Mouse (Mus musculus): ENCODE measurements around the gene Prcd. TPM values are rescaled to one million over a fixed set of nuclear protein-coding genes. Genes with fewer than 3 reads are reported as not detected.

Prcd gene
- polyA plus RNA-seq, 1 experiment from 2014 or later: 3.4 TPM

DNA sequence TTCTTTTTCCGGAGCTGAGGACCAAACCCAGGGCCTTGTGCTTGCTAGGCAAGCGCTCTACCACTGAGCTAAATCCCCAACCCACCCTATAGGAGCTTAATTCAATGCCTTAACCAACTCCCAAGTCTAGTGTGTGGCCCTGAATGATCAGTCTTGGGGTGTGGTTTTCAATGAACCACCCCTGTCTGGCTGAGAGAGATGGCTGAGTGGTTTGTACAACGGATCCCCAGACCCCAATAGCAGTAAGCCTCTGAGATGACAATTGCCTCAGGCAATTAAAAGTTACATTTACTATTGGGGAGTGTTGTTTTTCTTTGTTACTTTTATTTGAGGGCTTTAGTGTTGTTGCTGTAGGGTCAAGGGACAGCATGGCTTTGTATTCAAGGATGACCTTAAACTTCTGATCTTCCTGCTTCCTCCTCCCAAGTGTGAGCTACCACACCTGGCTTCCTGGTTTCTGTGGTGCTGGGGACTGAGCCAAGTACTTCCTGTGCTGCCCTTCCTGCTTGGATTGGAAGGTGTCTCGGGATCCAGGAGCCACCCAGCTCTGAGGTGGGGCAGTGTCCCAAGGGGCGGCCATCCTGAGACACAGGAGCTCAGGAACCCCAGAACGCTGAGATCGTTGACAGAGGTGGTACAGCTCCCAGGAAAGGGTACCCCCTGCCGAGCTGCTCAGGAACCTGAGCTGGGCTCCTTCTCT lies 51.2 kb downstream of the Prcd start:
- Histone ChIP-seq H3K9me3 (replicated peaks) (no peaks in the 10 kb centered on the region), H3K4me2 (no peak overlapping the region), H3K27me3 (replicated peaks) (no peaks in the 10 kb centered on the region), H3K4me1 (no peaks in the 10 kb centered on the region), H3K27ac (replicated peaks) (no peak overlapping the region), H3K9ac (replicated peaks) (no peak overlapping the region), H3K36me3 (no peaks in the 10 kb centered on the region), H3K4me3 (replicated peaks) (no peak overlapping the region)
- WGBS: 89% methylated on average over 8 of the region's 8 CpGs
- ATAC-seq (ENCODE audit: low FRiP score): no peak

DNA sequence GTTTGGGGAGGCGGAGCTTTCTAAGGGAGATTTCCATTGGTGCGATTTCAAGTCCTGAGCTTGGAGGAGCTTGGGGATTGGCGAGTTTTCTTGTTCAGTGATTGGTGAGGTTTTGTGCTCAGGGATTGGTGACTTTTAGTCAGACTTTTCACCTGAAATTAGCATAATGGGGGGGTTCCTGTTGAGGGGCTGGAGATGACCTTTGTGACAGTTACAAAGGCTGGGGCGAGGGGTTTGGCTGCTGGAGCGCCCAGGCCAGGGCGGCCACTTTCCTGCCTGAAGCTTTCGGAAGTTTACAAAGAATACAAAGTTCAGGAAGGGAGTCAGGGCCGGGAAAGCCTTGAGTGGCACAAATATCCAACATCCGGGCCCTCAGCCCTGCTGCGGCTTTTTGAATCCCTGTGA lies 51.9 kb downstream of the Prcd start:
- Histone ChIP-seq H3K9ac (replicated peaks) (no peak overlapping the region), H3K27me3 (replicated peaks) (no peaks in the 10 kb centered on the region), H3K36me3 (no peaks in the 10 kb centered on the region), H3K4me1 (no peaks in the 10 kb centered on the region), H3K9me3 (replicated peaks) (no peaks in the 10 kb centered on the region), H3K4me2 (no peak overlapping the region), H3K4me3 (replicated peaks) (no peak overlapping the region), H3K27ac (replicated peaks) (no peak overlapping the region)
- WGBS: 94% methylated on average over 10 of the region's 10 CpGs
- no peak for ATAC-seq (ENCODE audit: low FRiP score)

DNA sequence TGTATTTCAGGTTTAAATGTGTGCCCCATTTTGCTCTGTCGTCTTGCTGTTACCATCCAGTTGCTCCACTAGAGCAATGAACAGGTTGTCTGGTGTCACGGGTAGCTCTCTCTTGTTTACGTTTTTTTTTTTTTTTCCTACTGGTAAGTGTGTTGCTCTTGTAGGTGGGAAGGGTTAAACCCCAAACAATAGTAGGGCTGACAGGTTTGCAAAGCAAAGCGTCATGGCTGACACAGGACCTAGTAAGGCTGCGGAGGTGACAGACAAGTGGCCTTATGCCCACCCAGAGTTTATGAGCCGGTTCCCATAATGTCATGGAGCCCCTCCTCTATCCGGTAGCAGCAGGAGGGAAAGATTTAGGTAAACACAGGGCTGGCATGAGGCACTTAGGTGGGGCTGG lies 53.0 kb downstream of the Prcd start:
- no peaks in the 10 kb centered on the region for H3K9me3 ChIP-seq (replicated peaks)
- H3K4me2 ChIP-seq: no peak overlapping the region
- no peaks in the 10 kb centered on the region for H3K27me3 ChIP-seq (replicated peaks)
- WGBS: 69% methylated on average over 7 of the region's 7 CpGs
- H3K4me3 ChIP-seq (replicated peaks): no peak overlapping the region
- ATAC-seq (ENCODE audit: low FRiP score): no peak
- no peak overlapping the region for H3K27ac ChIP-seq (replicated peaks)
- no peaks in the 10 kb centered on the region for H3K36me3 ChIP-seq
- no peaks in the 10 kb centered on the region for H3K4me1 ChIP-seq
- no peak overlapping the region for H3K9ac ChIP-seq (replicated peaks)

DNA sequence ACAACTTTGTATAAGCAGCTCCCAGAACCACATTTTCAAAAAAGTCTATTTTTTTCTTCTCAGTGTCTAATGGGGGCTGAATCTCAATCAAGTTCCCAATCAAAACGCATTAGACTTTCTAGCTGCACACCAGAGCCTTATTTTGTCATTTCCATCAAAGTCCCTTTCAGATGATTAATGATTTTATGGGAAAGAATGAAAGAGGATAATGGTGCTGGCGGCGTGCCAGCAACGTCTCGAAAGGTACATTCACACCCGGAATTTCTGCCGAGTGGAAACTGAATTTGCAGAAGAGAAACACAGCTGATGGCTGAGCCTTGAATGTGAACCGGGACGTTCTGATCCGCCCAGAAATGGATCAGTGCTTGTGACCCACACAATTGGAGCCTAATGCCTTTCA lies 56.8 kb downstream of the Prcd start:
- ATAC-seq (ENCODE audit: low FRiP score): no peak
- WGBS: 55% methylated on average over 10 of the region's 10 CpGs
- H3K27ac ChIP-seq (replicated peaks): no peak overlapping the region

DNA sequence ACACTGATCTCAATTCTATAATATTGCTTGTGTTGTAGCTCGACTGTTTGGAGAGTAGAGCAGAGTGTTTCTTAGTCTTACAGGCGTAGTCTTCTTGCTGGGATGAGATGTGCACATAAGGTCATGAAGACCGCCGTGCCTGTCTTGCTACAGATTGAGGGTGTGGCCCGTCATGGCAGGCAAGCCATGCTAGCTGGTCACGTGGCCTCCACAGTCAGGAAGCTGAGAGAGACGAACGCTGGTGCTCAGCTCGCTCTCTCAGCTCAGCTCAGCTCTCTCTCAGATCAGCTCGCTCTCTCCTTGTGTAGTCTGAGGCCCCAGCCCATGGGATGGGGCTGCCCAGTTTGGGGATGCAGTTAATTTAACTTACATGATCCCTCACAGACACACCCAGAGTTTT lies 57.5 kb downstream of the Prcd start:
- no peaks in the 10 kb centered on the region for H3K4me1 ChIP-seq
- no peak overlapping the region for H3K9ac ChIP-seq (replicated peaks)
- no peak overlapping the region for H3K27ac ChIP-seq (replicated peaks)
- H3K4me3 ChIP-seq (replicated peaks): no peak overlapping the region
- no peaks in the 10 kb centered on the region for H3K27me3 ChIP-seq (replicated peaks)
- H3K4me2 ChIP-seq: no peak overlapping the region
- no peaks in the 10 kb centered on the region for H3K9me3 ChIP-seq (replicated peaks)
- ATAC-seq (ENCODE audit: low FRiP score): no peak
- H3K36me3 ChIP-seq: no peaks in the 10 kb centered on the region
- WGBS: 92% methylated on average over 10 of the region's 10 CpGs

More for the DNA sequence above, 56.8 kb downstream of the Prcd start:
- Histone ChIP-seq H3K9ac (replicated peaks) (no peak overlapping the region), H3K4me3 (replicated peaks) (no peak overlapping the region), H3K4me2 (no peak overlapping the region), H3K9me3 (replicated peaks) (no peaks in the 10 kb centered on the region), H3K4me1 (no peaks in the 10 kb centered on the region), H3K36me3 (no peaks in the 10 kb centered on the region), H3K27me3 (replicated peaks) (no peaks in the 10 kb centered on the region)

DNA sequence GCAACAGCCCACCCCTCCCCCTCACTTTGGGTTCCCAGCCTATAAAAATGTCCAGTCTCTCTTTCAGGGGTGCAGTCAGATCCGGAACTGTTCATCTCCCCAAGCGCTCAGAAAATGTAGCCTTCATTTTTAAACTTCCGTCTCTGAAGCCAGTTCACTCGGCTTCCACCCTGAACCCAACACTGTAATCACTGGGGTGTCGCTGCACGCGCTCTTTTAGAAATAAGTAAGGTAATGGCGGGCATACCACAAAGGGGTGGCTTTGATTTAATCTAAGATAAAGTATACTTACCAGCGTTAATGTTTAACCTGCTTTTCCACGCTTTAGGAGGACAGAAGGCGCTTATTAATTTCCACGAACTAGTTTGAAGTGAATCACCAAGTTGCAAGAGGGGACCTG lies 60.7 kb downstream of the Prcd start:
- Histone ChIP-seq H3K9me3 (replicated peaks) (no peaks in the 10 kb centered on the region), H3K27ac (replicated peaks) (no peak overlapping the region), H3K36me3 (no peaks in the 10 kb centered on the region), H3K4me3 (replicated peaks) (no peak overlapping the region), H3K4me2 (no peak overlapping the region), H3K4me1 (no peaks in the 10 kb centered on the region), H3K27me3 (replicated peaks) (no peaks in the 10 kb centered on the region), H3K9ac (replicated peaks) (no peak overlapping the region)
- ATAC-seq (ENCODE audit: low FRiP score): no peak
- 95% methylated on average over 12 of the region's 12 CpGs for WGBS

Other genes starting within 250 kb of the Prcd start
- gene Rnf157, start 240.5 kb upstream of the Prcd start, polyA plus RNA-seq (2015; fragmentation: Nextera tagmentation; extraction: Ambion mirVana): 69.9 and 85.4 TPM in 2 replicates
- 33.9 and 39.2 TPM in 2 replicates for gene Ubald2, start 219.4 kb upstream of the Prcd start, polyA plus RNA-seq (2015; fragmentation: Nextera tagmentation; extraction: Ambion mirVana)
- 0.15 TPM in 1 of 2 replicates, not detected in the other for gene Qrich2, start 187.3 kb upstream of the Prcd start, polyA plus RNA-seq (2015; fragmentation: Nextera tagmentation; extraction: Ambion mirVana)
- gene Prpsap1, start 159.3 kb upstream of the Prcd start, polyA plus RNA-seq (2015; fragmentation: Nextera tagmentation; extraction: Ambion mirVana): 173 and 184 TPM in 2 replicates
- 2.8 and 4.5 TPM in 2 replicates for gene Sphk1, start 122.6 kb upstream of the Prcd start, polyA plus RNA-seq (2015; fragmentation: Nextera tagmentation; extraction: Ambion mirVana)
- 19.2 and 32.4 TPM in 2 replicates for gene Ube2o, start 72.1 kb upstream of the Prcd start, polyA plus RNA-seq (2015; fragmentation: Nextera tagmentation; extraction: Ambion mirVana)
- gene Aanat, start 67.1 kb upstream of the Prcd start, polyA plus RNA-seq (2015; fragmentation: Nextera tagmentation; extraction: Ambion mirVana): 0.34 and 0.49 TPM in 2 replicates
- gene Rhbdf2, start 26.5 kb upstream of the Prcd start, polyA plus RNA-seq (2015; fragmentation: Nextera tagmentation; extraction: Ambion mirVana): 1.4 and 4.0 TPM in 2 replicates
- gene Cygb, start 779 bp downstream of the Prcd start, polyA plus RNA-seq (2015; fragmentation: Nextera tagmentation; extraction: Ambion mirVana): 28.7 and 31.1 TPM in 2 replicates
- not detected in 2 replicates for gene St6galnac1, start 122.0 kb downstream of the Prcd start, polyA plus RNA-seq (2015; fragmentation: Nextera tagmentation; extraction: Ambion mirVana)
- gene Mxra7, start 174.5 kb downstream of the Prcd start, polyA plus RNA-seq (2015; fragmentation: Nextera tagmentation; extraction: Ambion mirVana): 38.2 and 43.2 TPM in 2 replicates
- gene Mettl23, start 189.7 kb downstream of the Prcd start, polyA plus RNA-seq (2015; fragmentation: Nextera tagmentation; extraction: Ambion mirVana): 64.7 and 66.7 TPM in 2 replicates
- 63.2 and 68.6 TPM in 2 replicates for gene Jmjd6, start 189.9 kb downstream of the Prcd start, polyA plus RNA-seq (2015; fragmentation: Nextera tagmentation; extraction: Ambion mirVana)
- gene Mfsd11, start 198.9 kb downstream of the Prcd start, polyA plus RNA-seq (2015; fragmentation: Nextera tagmentation; extraction: Ambion mirVana): 43.5 and 51.6 TPM in 2 replicates
- 514 and 555 TPM in 2 replicates for gene Srsf2, start 199.6 kb downstream of the Prcd start, polyA plus RNA-seq (2015; fragmentation: Nextera tagmentation; extraction: Ambion mirVana)

Measured in neural tube, embryonic 15.5 days (tissue).